Mouse (Mus musculus) 3134 (cell line): ENCODE results near the gene Mrvi1.

Experiments used
- DNase-seq: peaks from one replicate; pipeline ENCODE4 v3.0.0-alpha.2; 2011; ENCODE audit warnings: low spot score; ENCODE audit not compliant: insufficient read length; ENCODE audit errors: extremely low read depth

Gene Mrvi1

DNA sequence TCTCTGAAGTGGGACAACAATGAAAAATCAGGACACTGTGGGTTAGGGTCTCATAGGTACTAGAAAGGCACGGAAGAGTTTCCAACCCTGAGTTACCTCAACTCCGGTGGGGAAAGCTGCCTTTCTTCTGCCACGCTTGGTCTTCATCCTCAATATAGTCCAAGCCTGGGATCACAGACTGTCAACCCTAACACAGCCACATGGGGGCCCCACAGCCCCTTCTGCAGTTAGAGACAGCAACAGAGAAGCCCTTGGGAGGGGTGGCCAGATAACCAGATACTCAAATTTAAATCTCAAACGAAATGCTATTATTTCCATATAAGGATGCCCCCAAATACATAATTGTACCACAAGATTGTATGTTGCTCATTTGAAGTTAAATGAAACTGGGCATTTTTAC, 503 bp upstream of the Mrvi1 start:
- DNase-seq: no peak

GRCm38 (mm10) chr7:110981036-110981435, 1.2 kb downstream of the Mrvi1 start:
- no peak for DNase-seq

GRCm38 (mm10) chr7:110977699-110978392, 4.4 kb downstream of the Mrvi1 start:
- no peak for DNase-seq

- no peak for DNase-seq
These were observed 8.8 kb downstream of the Mrvi1 start for GRCm38 (mm10) chr7:110973450-110973849.

DNA sequence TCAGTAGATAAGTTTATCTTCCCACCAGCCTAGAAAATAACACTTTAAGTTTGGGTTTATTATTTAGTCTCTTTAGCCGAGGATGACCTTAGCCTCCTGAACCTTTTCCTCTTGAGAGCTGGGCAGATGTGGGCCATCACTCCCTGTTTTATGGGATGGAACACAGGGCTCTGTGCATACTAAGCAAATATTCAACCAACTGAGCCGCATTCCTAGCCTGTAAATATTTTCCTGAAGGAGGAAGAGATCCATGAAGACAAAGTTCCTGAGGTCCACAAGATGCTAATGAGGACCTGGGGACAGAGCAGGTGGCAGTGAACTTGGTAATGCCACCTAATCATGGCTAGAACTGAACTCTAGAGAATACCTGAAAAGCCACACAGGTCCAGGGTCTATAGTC, 9.5 kb downstream of the Mrvi1 start:
- DNase-seq: no peak

- no peak for DNase-seq
These were observed 14.9 kb downstream of the Mrvi1 start for GRCm38 (mm10) chr7:110967373-110967772.

GRCm38 (mm10) chr7:110966853-110967252, 15.4 kb downstream of the Mrvi1 start:
- DNase-seq: no peak

- DNase-seq: no peak
These were observed 16.9 kb downstream of the Mrvi1 start for GRCm38 (mm10) chr7:110965387-110965786.

- no peak for DNase-seq
These were observed 18.6 kb downstream of the Mrvi1 start for GRCm38 (mm10) chr7:110963655-110963997.

GRCm38 (mm10) chr7:110962943-110963654, 19.2 kb downstream of the Mrvi1 start:
- DNase-seq: no peak

GRCm38 (mm10) chr7:110962497-110962896, 19.8 kb downstream of the Mrvi1 start:
- DNase-seq: no peak

- no peak for DNase-seq
These were observed 25.7 kb downstream of the Mrvi1 start for GRCm38 (mm10) chr7:110956422-110957170.

GRCm38 (mm10) chr7:110955576-110955975, 26.7 kb downstream of the Mrvi1 start:
- no peak for DNase-seq

GRCm38 (mm10) chr7:110954072-110954858, 28.0 kb downstream of the Mrvi1 start:
- no peak for DNase-seq

DNA sequence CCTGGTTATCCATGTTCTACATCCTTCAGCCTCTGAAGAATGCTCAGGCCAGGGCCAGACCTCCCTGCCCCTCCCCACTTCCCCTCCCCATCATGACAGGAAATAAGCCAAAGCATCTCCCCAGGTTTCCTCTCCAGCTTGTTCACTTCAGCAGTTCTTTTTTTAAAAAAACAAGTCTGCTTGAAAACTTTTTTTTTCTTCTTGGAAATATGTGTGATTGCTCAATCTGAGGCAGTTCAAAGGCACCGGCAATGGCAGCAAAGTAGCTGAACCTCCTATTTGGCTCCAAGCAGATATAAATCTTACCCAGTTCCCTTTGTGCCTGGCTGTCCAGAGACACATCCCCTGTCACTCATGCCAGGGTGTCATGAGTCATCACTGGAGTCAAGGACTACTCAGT, 29.1 kb downstream of the Mrvi1 start:
- DNase-seq: no peak

GRCm38 (mm10) chr7:110950621-110950925, 31.7 kb downstream of the Mrvi1 start:
- DNase-seq: peak; percentile 32

DNA sequence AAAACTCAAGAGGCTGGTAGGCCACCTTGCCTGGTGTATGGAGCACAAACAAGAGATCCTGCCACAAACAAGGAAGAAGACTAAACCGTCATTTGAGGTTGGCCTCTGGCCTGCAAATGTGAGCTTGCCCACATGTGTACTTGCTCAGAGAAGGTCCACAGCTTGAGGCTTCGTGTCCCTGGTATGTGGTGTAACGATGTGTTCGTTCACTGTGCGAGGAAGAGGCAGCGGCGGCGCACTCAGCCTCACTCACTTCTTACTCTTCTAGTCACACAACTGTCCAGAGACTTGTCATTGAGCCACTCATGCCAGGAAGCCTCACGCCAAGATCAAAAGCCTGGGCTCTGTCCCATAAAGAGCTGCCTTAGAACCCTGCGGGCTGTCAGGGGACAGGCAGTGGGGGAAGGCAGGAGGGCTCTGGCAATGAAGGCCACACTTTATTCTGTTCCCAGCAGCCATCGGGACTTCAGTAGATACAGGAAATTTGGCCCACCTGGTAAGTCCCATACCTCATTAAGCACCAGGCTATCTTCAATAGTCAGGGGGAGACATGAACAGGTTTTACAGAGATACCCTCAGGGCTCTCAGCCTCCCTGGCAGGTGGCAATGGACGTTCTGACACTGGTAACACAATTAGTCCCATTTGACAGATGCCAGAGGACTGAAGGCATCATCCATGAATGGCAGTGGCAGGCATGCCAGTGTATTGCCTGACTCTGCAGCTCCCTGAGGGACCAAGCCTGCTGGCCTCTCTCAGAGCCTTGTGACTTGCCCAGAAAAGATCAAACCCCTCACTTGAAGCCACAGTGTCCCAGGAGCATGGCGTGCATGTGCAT, 32.3 kb downstream of the Mrvi1 start:
- DNase-seq: no peak

DNA sequence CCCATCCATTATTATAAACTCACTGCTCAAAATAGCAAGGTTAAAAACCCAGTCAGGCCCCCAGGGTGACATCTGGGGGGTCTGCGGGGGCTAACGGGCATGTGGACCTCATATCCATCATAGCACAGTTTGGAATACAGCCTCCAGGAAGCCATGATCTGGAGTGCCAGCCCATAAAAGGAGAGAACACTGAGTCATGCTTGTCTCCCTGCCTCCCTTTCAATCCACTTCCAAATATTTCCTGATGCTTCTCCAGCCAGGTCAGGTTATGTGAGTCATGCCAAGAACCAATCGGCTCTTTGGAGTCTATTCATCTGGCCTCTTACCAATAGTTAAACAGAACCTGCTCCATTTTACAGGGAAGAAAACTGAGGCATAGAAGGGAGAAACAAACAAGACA, 33.7 kb downstream of the Mrvi1 start:
- peak; percentile 37 for DNase-seq

DNA sequence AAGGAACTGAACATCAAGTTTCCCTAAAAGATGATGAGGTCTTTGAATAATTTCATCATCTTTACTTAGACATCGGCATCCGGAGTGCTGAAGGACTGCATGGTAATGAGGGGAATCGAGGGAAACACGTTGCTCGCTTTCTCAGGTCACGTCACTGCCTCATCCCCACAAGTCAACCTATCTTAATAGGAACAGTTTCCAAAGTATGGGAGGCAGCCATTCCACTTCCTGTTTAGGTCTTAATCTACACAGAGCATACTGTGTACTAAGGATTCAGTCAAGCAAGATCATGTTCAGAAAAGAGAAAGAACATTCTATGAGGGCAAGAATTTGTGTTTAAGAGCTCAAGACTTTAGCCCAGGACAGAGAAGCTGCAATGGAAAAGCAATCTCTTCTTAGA, 34.6 kb downstream of the Mrvi1 start:
- DNase-seq: no peak

DNA sequence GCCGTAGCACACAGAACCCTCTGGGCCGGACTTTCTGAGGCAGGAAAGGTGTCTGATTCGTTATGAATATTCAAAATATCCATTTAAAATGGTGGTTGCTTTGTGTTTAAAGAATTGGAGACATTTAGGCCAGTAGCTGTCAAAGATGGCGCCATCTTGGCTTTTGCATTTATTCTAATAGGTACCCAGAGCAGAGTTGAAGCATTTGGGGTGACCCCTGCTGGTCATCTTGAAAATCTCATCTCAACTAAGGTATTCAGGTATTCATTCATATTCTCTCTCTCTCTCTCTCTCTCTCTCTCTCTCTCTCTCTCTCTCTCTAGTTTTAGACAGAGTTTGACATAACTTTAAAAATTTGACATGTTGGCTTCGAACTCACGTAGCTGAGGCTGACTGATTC, 35.5 kb downstream of the Mrvi1 start:
- no peak for DNase-seq
